Mouse (Mus musculus) cerebellum, adult 11-12 months (tissue): ENCODE measurements around the gene Il1r2.

ENCODE experiments used
- DNase-seq: peaks from one replicate; pipeline ENCODE4 v3.0.0; 2022

Gene Il1r2

GRCm38 (mm10) chr1:40073779-40074178 lies at the start of gene Il1r2:
Gene Il1r2 (plus strand): TSS chr1:40074079.
- no peak for DNase-seq

- DNase-seq = no peak
Observed at GRCm38 (mm10) chr1:40024554-40025320, 49.1 kb upstream of the Il1r2 start.

- no peak for DNase-seq
Observed at GRCm38 (mm10) chr1:40025416-40025815, 48.5 kb upstream of the Il1r2 start.

GRCm38 (mm10) chr1:40027116-40027620 lies 46.7 kb upstream of the Il1r2 start:
- no peak for DNase-seq

- DNase-seq = no peak
Observed at GRCm38 (mm10) chr1:40028207-40028998, 45.5 kb upstream of the Il1r2 start.

- no peak for DNase-seq
Observed at GRCm38 (mm10) chr1:40029597-40029996, 44.3 kb upstream of the Il1r2 start.

GRCm38 (mm10) chr1:40030287-40030975 lies 43.4 kb upstream of the Il1r2 start:
- no peak for DNase-seq

GRCm38 (mm10) chr1:40030976-40031356 lies 42.9 kb upstream of the Il1r2 start:
- no peak for DNase-seq

- DNase-seq = no peak
Observed at GRCm38 (mm10) chr1:40031626-40032025, 42.3 kb upstream of the Il1r2 start.

- DNase-seq = no peak
Observed at GRCm38 (mm10) chr1:40033315-40033714, 40.6 kb upstream of the Il1r2 start.

GRCm38 (mm10) chr1:40033743-40034420 lies 40.0 kb upstream of the Il1r2 start:
- no peak for DNase-seq

- no peak for DNase-seq
Observed at GRCm38 (mm10) chr1:40037831-40038230, 36.0 kb upstream of the Il1r2 start.

GRCm38 (mm10) chr1:40045686-40046085 lies 28.2 kb upstream of the Il1r2 start:
- no peak for DNase-seq

GRCm38 (mm10) chr1:40046600-40046999 lies 27.3 kb upstream of the Il1r2 start:
- DNase-seq = no peak

- DNase-seq = no peak
Observed at GRCm38 (mm10) chr1:40051157-40051556, 22.7 kb upstream of the Il1r2 start.

- DNase-seq = no peak
Observed at GRCm38 (mm10) chr1:40052156-40052555, 21.7 kb upstream of the Il1r2 start.

GRCm38 (mm10) chr1:40053071-40053470 lies 20.8 kb upstream of the Il1r2 start:
- no peak for DNase-seq

GRCm38 (mm10) chr1:40055051-40055450 lies 18.8 kb upstream of the Il1r2 start:
- no peak for DNase-seq

- DNase-seq = no peak
Observed at GRCm38 (mm10) chr1:40055963-40056362, 17.9 kb upstream of the Il1r2 start.

- no peak for DNase-seq
Observed at GRCm38 (mm10) chr1:40057351-40057750, 16.5 kb upstream of the Il1r2 start.

GRCm38 (mm10) chr1:40058013-40058412 lies 15.9 kb upstream of the Il1r2 start:
- no peak for DNase-seq

- DNase-seq = no peak
Observed at GRCm38 (mm10) chr1:40059122-40059774, 14.6 kb upstream of the Il1r2 start.
